Mouse (Mus musculus): Measurements from ENCODE around the gene Lipe. TPM values are rescaled to one million over a fixed set of nuclear protein-coding genes. Genes with fewer than 3 reads are reported as not detected.

Gene Lipe
- total RNA-seq, 1 experiment from 2014 or later = 26.2 TPM

- no peak for ATAC-seq (ENCODE audit: extremely low read depth, insufficient number of reproducible peaks, low FRiP score, poor library complexity, severe bottlenecking)
These were observed 26.1 kb downstream of the Lipe start for GRCm38 (mm10) chr7:25372441-25372840.

GRCm38 (mm10) chr7:25369058-25369749, 29.3 kb downstream of the Lipe start, which contains the start of gene Cnfn:
Gene Cnfn, minus strand, starts transcription at chr7:25369724.
- ATAC-seq (ENCODE audit: extremely low read depth, insufficient number of reproducible peaks, low FRiP score, poor library complexity, severe bottlenecking) = no peak

GRCm38 (mm10) chr7:25368333-25368732, 30.2 kb downstream of the Lipe start:
- ATAC-seq (ENCODE audit: extremely low read depth, insufficient number of reproducible peaks, low FRiP score, poor library complexity, severe bottlenecking) = no peak

- ATAC-seq (ENCODE audit: extremely low read depth, insufficient number of reproducible peaks, low FRiP score, poor library complexity, severe bottlenecking) = no peak
These were observed 30.7 kb downstream of the Lipe start for GRCm38 (mm10) chr7:25367632-25368293.

- ATAC-seq (ENCODE audit: extremely low read depth, insufficient number of reproducible peaks, low FRiP score, poor library complexity, severe bottlenecking) = no peak
These were observed 32.4 kb downstream of the Lipe start for GRCm38 (mm10) chr7:25365937-25366625.

- ATAC-seq (ENCODE audit: extremely low read depth, insufficient number of reproducible peaks, low FRiP score, poor library complexity, severe bottlenecking) = no peak
These were observed 34.9 kb downstream of the Lipe start for GRCm38 (mm10) chr7:25363632-25364031.

- ATAC-seq (ENCODE audit: extremely low read depth, insufficient number of reproducible peaks, low FRiP score, poor library complexity, severe bottlenecking) = no peak
These were observed 35.4 kb downstream of the Lipe start for GRCm38 (mm10) chr7:25363151-25363550.

- ATAC-seq (ENCODE audit: extremely low read depth, insufficient number of reproducible peaks, low FRiP score, poor library complexity, severe bottlenecking) = no peak
These were observed 39.7 kb downstream of the Lipe start for GRCm38 (mm10) chr7:25358721-25359206.

- no peak for ATAC-seq (ENCODE audit: extremely low read depth, insufficient number of reproducible peaks, low FRiP score, poor library complexity, severe bottlenecking)
These were observed 49.6 kb downstream of the Lipe start for GRCm38 (mm10) chr7:25348861-25349260.

- no peak for ATAC-seq (ENCODE audit: extremely low read depth, insufficient number of reproducible peaks, low FRiP score, poor library complexity, severe bottlenecking)
These were observed 57.3 kb downstream of the Lipe start for GRCm38 (mm10) chr7:25341000-25341784.

- ATAC-seq (ENCODE audit: extremely low read depth, insufficient number of reproducible peaks, low FRiP score, poor library complexity, severe bottlenecking) = no peak
These were observed 59.2 kb downstream of the Lipe start for GRCm38 (mm10) chr7:25339329-25339728.

- ATAC-seq (ENCODE audit: extremely low read depth, insufficient number of reproducible peaks, low FRiP score, poor library complexity, severe bottlenecking) = no peak
These were observed 64.0 kb downstream of the Lipe start for GRCm38 (mm10) chr7:25334472-25334871.

- peak; percentile 58; the same call in 1 of the 2 replicates for ATAC-seq (ENCODE audit: extremely low read depth, insufficient number of reproducible peaks, low FRiP score, poor library complexity, severe bottlenecking)
These were observed 64.8 kb downstream of the Lipe start for GRCm38 (mm10) chr7:25333596-25334307.

Other genes with a start within 250 kb of the Lipe start
- gene Pou2f2, start 219.0 kb downstream of the Lipe start, total RNA-seq (2017) = 47.4 and 53.1 TPM in 2 replicates
- gene Dedd2, start 178.1 kb downstream of the Lipe start, total RNA-seq (2017) = 85.2 and 92.0 TPM in 2 replicates
- gene Zfp526, start 177.3 kb downstream of the Lipe start, total RNA-seq (2017) = 9.6 and 10.0 TPM in 2 replicates
- 75.4 and 85.4 TPM in 2 replicates for gene Gsk3a, start 160.9 kb downstream of the Lipe start, total RNA-seq (2017)
- 6.4 and 9.7 TPM in 2 replicates for gene Erf, start 147.9 kb downstream of the Lipe start, total RNA-seq (2017)
- gene Cic, start 131.0 kb downstream of the Lipe start, total RNA-seq (2017) = 143 and 163 TPM in 2 replicates
- 33.6 and 47.8 TPM in 2 replicates for gene Pafah1b3, start 100.7 kb downstream of the Lipe start, total RNA-seq (2017)
- not detected in 2 replicates for gene Prr19, start 97.3 kb downstream of the Lipe start, total RNA-seq (2017)
- not detected in 2 replicates for gene Tmem145, start 92.6 kb downstream of the Lipe start, total RNA-seq (2017)
- 0.23 and 0.37 TPM in 2 replicates for gene Megf8, start 81.5 kb downstream of the Lipe start, total RNA-seq (2017)
- gene Cnfn, start 29.0 kb downstream of the Lipe start, total RNA-seq (2017) = not detected in 2 replicates
- not detected in 2 replicates for gene Cxcl17, start 14.2 kb upstream of the Lipe start, total RNA-seq (2017)
- gene Ceacam1, start 78.9 kb upstream of the Lipe start, total RNA-seq (2017) = 74.9 and 85.3 TPM in 2 replicates
- gene Ceacam2, start 141.1 kb upstream of the Lipe start, total RNA-seq (2017) = not detected in 2 replicates
- not detected in 2 replicates for gene Erich4, start 217.2 kb upstream of the Lipe start, total RNA-seq (2017)
- gene Dmac2, start 220.7 kb upstream of the Lipe start, total RNA-seq (2017) = 129 and 155 TPM in 2 replicates
- gene B3gnt8, start 227.9 kb upstream of the Lipe start, total RNA-seq (2017) = 31.7 and 33.4 TPM in 2 replicates